Mouse (Mus musculus): ENCODE results near the gene P2rx4. TPM values are rescaled to one million over a fixed set of nuclear protein-coding genes. Genes with fewer than 3 reads are reported as not detected.

P2rx4 gene
- polyA plus RNA-seq, 1 experiment from 2014 or later = 8.6 TPM

DNA sequence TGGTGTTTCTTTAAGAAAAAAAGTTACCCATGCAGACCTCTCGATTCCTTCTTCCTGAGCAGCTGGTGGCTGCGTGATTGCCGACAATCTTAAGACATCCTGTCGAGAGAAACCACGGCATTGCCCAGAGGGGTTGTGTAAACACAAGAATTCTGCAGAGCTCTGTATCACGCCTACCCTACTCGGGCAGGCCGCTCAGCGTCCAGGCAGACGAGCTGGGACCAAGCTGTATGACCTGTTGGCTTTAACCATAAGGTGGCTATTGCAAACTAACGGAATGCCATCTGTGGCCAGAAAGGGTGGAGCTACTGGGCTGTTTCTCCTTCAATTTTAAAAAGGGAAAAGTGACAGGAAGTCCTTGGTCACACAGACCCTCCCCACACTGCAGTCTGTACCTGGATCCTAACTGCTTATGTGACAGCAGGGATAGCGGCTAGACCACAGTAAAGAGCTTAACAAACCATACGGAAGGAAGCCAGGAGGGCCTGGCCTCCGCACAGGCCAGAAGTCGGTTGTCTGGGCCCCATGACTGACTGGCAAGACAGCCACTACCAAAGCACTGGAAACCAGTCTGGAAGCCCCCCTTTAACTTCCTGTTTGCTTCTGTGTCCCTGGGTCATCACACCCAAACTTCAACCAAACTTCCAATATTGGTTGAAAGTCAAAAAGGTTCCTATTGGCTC lies 24.8 kb downstream of the P2rx4 start:
- H3K4me2 ChIP-seq (replicated peaks) = peak overlapping the region; percentile 14; the same call in 1 of the 2 replicates
- H3K36me3 ChIP-seq = peaks cover 6% of the 10 kb centered on the region; the same call in 1 of the 2 replicates
- H3K9me3 ChIP-seq = no peaks in the 10 kb centered on the region
- no peak overlapping the region for H3K4me3 ChIP-seq
- H3K27me3 ChIP-seq = no peaks in the 10 kb centered on the region
- H3K4me1 ChIP-seq = peaks cover 19% of the 10 kb centered on the region
- no peak for ATAC-seq (ENCODE audit: insufficient number of reproducible peaks, insufficient read depth, low FRiP score, low TSS enrichment)
- 22% methylated on average over 15 of the region's 15 CpGs for WGBS
- no peak overlapping the region for H3K9ac ChIP-seq
- H3K27ac ChIP-seq = peak overlapping the region; percentile 83; the same call in 1 of the 2 replicates

DNA sequence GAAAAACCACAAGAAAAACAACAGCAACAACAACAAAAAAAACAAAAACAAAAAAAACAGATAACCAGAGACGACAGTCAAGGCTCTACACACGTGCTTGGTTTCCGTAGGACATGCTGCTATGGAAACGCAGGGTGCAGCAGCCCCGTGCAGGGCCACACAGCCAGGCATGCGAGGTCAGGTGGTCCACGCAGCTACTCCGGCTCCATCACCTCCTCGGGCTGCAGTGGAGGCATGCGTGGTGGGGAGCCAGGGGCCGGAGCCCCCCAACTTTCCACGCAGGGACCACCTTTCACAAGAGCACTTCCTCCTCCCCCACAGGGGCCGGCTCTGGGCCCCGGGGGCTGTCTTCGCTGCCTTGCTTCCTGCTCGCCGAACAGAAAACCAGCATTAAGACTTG lies 26.5 kb downstream of the P2rx4 start:
- Histone ChIP-seq H3K4me3 (no peak overlapping the region), H3K9ac (no peak overlapping the region), H3K27me3 (no peaks in the 10 kb centered on the region), H3K36me3 (peaks cover 11% of the 10 kb centered on the region; the same call in 1 of the 2 replicates), H3K27ac (no peak overlapping the region), H3K4me1 (peaks cover 19% of the 10 kb centered on the region), H3K9me3 (no peaks in the 10 kb centered on the region), H3K4me2 (replicated peaks) (no peak overlapping the region)
- no peak for ATAC-seq (ENCODE audit: insufficient number of reproducible peaks, insufficient read depth, low FRiP score, low TSS enrichment)
- 55% methylated on average over 17 of the region's 17 CpGs for WGBS

DNA sequence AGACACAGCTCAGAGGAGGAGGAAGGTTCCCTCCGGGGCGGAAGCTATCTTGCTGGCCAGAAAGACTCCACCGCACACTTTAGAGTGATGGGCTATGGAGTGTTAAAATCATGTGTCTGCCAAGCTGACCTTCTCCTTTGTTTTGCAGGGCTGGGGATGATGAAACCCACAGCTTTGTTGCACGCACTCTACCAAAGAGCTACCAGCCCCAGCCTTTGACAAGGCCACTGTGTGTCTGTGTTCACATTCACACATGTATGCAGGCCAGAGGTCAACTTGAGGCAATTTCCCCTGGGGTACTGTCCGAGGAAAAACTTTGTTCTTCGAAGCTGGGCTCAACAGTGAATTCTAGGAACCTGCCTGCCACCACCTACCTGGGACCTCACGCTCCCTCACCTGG lies 28.5 kb downstream of the P2rx4 start:
- no peak overlapping the region for H3K4me3 ChIP-seq
- H3K27ac ChIP-seq = no peak overlapping the region
- H3K4me1 ChIP-seq = peaks cover 19% of the 10 kb centered on the region
- H3K36me3 ChIP-seq = peaks cover 11% of the 10 kb centered on the region; the same call in 1 of the 2 replicates
- no peaks in the 10 kb centered on the region for H3K27me3 ChIP-seq
- WGBS = 80% methylated on average over 7 of the region's 7 CpGs
- H3K9me3 ChIP-seq = no peaks in the 10 kb centered on the region
- no peak overlapping the region for H3K9ac ChIP-seq
- H3K4me2 ChIP-seq (replicated peaks) = no peak overlapping the region
- no peak for ATAC-seq (ENCODE audit: insufficient number of reproducible peaks, insufficient read depth, low FRiP score, low TSS enrichment)

DNA sequence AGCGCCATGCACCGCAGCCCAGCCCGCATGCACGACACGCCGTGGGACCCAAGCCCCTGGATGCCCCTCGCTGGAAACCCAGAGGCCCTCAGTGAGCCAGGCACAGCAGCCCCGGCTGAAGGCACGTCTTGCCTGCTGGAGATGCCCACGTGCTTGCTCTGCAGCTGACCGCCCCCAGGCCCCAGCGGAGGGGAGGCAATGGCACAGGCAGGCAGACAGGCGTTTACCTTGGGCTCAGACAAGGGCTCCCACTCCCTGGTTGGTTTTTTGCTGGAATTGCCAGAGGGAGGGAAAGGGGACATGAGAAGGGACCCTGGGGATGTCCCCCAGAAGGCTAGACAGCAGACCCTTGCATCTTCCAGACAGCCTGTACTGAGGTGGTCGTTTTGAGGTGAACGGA lies 29.4 kb downstream of the P2rx4 start:
- no peak overlapping the region for H3K9ac ChIP-seq

DNA sequence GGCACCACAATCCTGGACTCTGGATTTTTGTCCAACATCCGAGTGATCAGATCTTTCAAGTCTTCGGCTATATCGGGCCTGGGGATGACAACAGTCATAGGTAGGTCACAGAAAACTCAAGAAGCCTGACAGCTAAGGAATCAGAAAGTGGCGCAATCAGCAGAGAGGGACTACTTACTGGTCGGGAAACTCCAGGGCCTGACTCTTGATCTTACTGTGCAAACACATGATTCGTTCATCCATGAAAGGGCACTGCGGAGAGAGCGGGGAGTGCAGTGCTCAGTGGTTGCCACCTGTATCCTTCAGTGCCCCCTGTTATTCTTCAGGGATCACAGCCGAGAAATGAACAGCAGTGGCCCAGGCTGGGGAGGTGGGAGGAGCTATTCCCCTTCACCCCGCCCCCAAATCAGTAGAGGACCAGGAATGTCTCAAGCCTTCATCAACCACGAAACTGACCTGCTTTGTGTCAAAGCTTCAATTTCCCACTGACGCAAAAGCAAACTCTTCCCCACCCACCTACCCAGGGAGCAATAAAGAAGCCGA lies 36.6 kb downstream of the P2rx4 start:
- Histone ChIP-seq H3K4me2 (replicated peaks) (no peak overlapping the region), H3K4me3 (no peak overlapping the region), H3K27me3 (no peaks in the 10 kb centered on the region), H3K9ac (no peak overlapping the region), H3K4me1 (no peaks in the 10 kb centered on the region), H3K36me3 (peaks cover 55% of the 10 kb centered on the region), H3K27ac (no peak overlapping the region), H3K9me3 (no peaks in the 10 kb centered on the region)
- 83% methylated on average over 13 of the region's 13 CpGs for WGBS
- no peak for ATAC-seq (ENCODE audit: insufficient number of reproducible peaks, insufficient read depth, low FRiP score, low TSS enrichment)

More for the DNA sequence above, 29.4 kb downstream of the P2rx4 start:
- Histone ChIP-seq H3K4me3 (no peak overlapping the region), H3K27me3 (no peaks in the 10 kb centered on the region), H3K36me3 (peaks cover 20% of the 10 kb centered on the region), H3K4me1 (peaks cover 14% of the 10 kb centered on the region), H3K27ac (no peak overlapping the region), H3K9me3 (no peaks in the 10 kb centered on the region), H3K4me2 (replicated peaks) (no peak overlapping the region)
- ATAC-seq (ENCODE audit: insufficient number of reproducible peaks, insufficient read depth, low FRiP score, low TSS enrichment) = no peak
- WGBS = 88% methylated on average over 15 of the region's 15 CpGs

DNA sequence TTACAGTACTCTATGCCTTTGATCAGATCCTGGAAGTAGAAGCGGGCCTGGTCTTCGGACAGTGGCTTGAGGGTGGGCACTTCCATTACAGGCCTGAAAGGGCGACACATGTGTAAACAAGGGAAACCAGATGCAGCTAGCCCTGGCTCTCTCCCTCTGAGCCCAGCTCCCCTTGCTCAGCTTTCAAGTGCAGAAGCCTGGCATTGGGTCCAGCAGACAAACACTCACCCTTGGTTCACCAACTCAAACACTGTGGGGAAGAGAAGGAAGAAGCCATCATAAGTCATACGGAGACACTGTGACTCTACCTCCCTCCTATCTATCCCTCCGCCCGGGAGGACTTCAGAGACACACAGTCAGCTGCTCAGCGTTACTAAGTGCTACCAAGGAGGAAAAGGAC lies 40.6 kb downstream of the P2rx4 start:
- ATAC-seq (ENCODE audit: insufficient number of reproducible peaks, insufficient read depth, low FRiP score, low TSS enrichment) = no peak
- Histone ChIP-seq H3K36me3 (peaks cover 39% of the 10 kb centered on the region), H3K4me3 (no peak overlapping the region), H3K27ac (no peak overlapping the region), H3K4me2 (replicated peaks) (no peak overlapping the region), H3K4me1 (no peaks in the 10 kb centered on the region), H3K9me3 (no peaks in the 10 kb centered on the region), H3K9ac (no peak overlapping the region), H3K27me3 (no peaks in the 10 kb centered on the region)
- 72% methylated on average over 7 of the region's 7 CpGs for WGBS

- ATAC-seq (ENCODE audit: insufficient number of reproducible peaks, insufficient read depth, low FRiP score, low TSS enrichment) = no peak
- H3K4me1 ChIP-seq = no peaks in the 10 kb centered on the region
These were observed 47.1 kb downstream of the P2rx4 start for GRCm38 (mm10) chr5:122754477-122754876.

DNA sequence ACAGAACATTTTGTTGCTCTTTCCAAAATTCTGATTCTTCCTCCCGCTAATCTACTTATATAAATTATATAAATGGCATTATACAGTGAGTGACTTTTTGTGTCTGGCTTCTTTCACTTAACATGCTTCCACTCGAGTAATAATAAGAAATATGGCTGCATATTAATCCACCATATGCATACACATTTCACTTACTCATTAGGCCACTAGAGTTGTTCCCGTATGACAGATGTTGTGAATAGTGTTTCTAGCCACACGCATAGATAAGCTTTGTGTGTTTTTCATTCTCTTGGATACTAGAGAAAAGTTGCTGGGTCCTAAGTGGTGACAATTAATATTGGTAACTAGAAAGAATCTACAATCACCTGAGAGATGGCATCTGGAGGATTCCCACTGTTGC lies 48.3 kb downstream of the P2rx4 start:
- Histone ChIP-seq H3K36me3 (peaks cover 34% of the 10 kb centered on the region), H3K4me3 (no peak overlapping the region), H3K4me2 (replicated peaks) (no peak overlapping the region), H3K27me3 (no peaks in the 10 kb centered on the region), H3K9ac (no peak overlapping the region), H3K9me3 (no peaks in the 10 kb centered on the region), H3K27ac (no peak overlapping the region), H3K4me1 (no peaks in the 10 kb centered on the region)
- no peak for ATAC-seq (ENCODE audit: insufficient number of reproducible peaks, insufficient read depth, low FRiP score, low TSS enrichment)
- 95% methylated on average over 4 of the region's 4 CpGs for WGBS

More at GRCm38 (mm10) chr5:122754477-122754876, 47.1 kb downstream of the P2rx4 start:
- WGBS = 89% methylated on average over 16 of the region's 16 CpGs
- Histone ChIP-seq H3K4me3 (no peak overlapping the region), H3K9ac (no peak overlapping the region), H3K36me3 (peaks cover 34% of the 10 kb centered on the region), H3K4me2 (replicated peaks) (no peak overlapping the region), H3K9me3 (no peaks in the 10 kb centered on the region), H3K27me3 (no peaks in the 10 kb centered on the region), H3K27ac (no peak overlapping the region)

DNA sequence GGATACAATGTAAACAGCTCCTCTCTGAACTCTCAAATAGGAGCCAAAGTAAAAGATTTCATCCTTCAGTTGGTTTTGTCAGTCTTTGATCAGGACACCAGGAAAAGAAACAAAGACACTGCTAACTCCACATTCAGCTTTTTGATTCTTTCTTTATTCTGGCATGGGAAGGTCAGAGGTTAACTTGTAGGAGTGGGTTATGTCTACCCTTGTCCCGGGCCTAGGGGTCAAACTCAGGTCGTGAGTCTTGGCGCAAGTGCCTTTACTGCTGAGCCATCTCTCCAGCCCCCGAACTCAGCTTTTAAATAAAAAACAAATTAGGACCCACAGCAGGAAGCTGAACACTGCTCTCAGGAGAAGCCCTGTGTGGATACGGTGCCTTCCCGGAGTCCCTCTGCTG lies 48.8 kb downstream of the P2rx4 start:
- no peaks in the 10 kb centered on the region for H3K4me1 ChIP-seq
- WGBS = 71% methylated on average over 6 of the region's 6 CpGs
- peaks cover 34% of the 10 kb centered on the region for H3K36me3 ChIP-seq
- no peaks in the 10 kb centered on the region for H3K27me3 ChIP-seq
- H3K4me3 ChIP-seq = no peak overlapping the region
- no peak overlapping the region for H3K27ac ChIP-seq
- no peak overlapping the region for H3K4me2 ChIP-seq (replicated peaks)
- no peak overlapping the region for H3K9ac ChIP-seq
- no peaks in the 10 kb centered on the region for H3K9me3 ChIP-seq
- ATAC-seq (ENCODE audit: insufficient number of reproducible peaks, insufficient read depth, low FRiP score, low TSS enrichment) = no peak

DNA sequence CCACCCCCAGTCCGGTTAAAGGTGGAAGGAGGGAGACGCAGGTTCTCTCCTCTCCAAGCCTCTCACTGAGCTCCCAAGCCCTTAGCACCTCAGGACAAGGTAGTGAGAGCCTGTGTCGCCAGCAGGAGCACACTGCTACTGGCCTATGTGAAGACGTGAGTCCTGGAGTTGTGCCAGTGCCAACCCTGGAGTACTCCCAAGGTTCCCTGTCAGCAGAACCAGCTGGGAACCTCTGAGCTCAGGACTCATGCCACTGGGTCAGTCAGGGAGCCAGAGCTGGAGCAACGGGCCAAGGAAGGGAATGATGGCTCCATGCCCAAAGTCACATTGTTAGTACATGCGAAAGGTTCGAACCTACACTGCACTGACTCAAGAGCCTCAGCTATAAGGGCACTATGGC lies 49.3 kb downstream of the P2rx4 start:
- no peak overlapping the region for H3K4me2 ChIP-seq (replicated peaks)
- H3K9me3 ChIP-seq = no peaks in the 10 kb centered on the region
- H3K4me1 ChIP-seq = no peaks in the 10 kb centered on the region
- no peak overlapping the region for H3K4me3 ChIP-seq
- WGBS = 90% methylated on average over 7 of the region's 7 CpGs
- no peak for ATAC-seq (ENCODE audit: insufficient number of reproducible peaks, insufficient read depth, low FRiP score, low TSS enrichment)
- H3K9ac ChIP-seq = no peak overlapping the region
- H3K27ac ChIP-seq = no peak overlapping the region
- no peaks in the 10 kb centered on the region for H3K27me3 ChIP-seq
- H3K36me3 ChIP-seq = peaks cover 34% of the 10 kb centered on the region

- Histone ChIP-seq H3K9me3 (no peaks in the 10 kb centered on the region), H3K4me3 (no peak overlapping the region), H3K4me1 (peaks cover 6% of the 10 kb centered on the region; the same call in 1 of the 2 replicates), H3K36me3 (peaks cover 21% of the 10 kb centered on the region; the same call in 1 of the 2 replicates), H3K27me3 (no peaks in the 10 kb centered on the region), H3K27ac (peak overlapping the region; percentile 70), H3K9ac (no peak overlapping the region), H3K4me2 (replicated peaks) (no peak overlapping the region)
- WGBS = 82% methylated on average over 29 of the region's 29 CpGs
- no peak for ATAC-seq (ENCODE audit: insufficient number of reproducible peaks, insufficient read depth, low FRiP score, low TSS enrichment)
These were observed 56.1 kb downstream of the P2rx4 start for GRCm38 (mm10) chr5:122763271-122764031.

GRCm38 (mm10) chr5:122764032-122764464 lies 56.7 kb downstream of the P2rx4 start:
- Histone ChIP-seq H3K36me3 (peaks cover 17% of the 10 kb centered on the region; the same call in 1 of the 2 replicates), H3K27me3 (no peaks in the 10 kb centered on the region), H3K4me3 (no peak overlapping the region), H3K4me2 (replicated peaks) (no peak overlapping the region), H3K4me1 (peaks cover 6% of the 10 kb centered on the region; the same call in 1 of the 2 replicates), H3K27ac (peak overlapping the region; percentile 70), H3K9me3 (no peaks in the 10 kb centered on the region), H3K9ac (no peak overlapping the region)
- no peak for ATAC-seq (ENCODE audit: insufficient number of reproducible peaks, insufficient read depth, low FRiP score, low TSS enrichment)
- WGBS = 61% methylated on average over 10 of the region's 10 CpGs
